Mouse (Mus musculus): Measurements from ENCODE around the gene Zfp428.
"Not testable (repeated sequence)": the region's sequence is repeated elsewhere in the genome, so short reads cannot be mapped to it uniquely, and the experiment has no call there.

Zfp428 gene

GRCm38 (mm10) chr7:24480986-24481473 is 25.8 kb upstream of the Zfp428 start:
- no peak for DNase-seq (ENCODE audit: low read depth, low spot score)

GRCm38 (mm10) chr7:24481474-24482207 is 25.2 kb upstream of the Zfp428 start, which contains the start of gene Cadm4:
TSS of gene Cadm4 (plus strand) at chr7:24482023.
- no peak for DNase-seq (ENCODE audit: low read depth, low spot score)

- no peak for DNase-seq (ENCODE audit: low read depth, low spot score)
Measured at GRCm38 (mm10) chr7:24482208-24483020, 24.4 kb upstream of the Zfp428 start.

GRCm38 (mm10) chr7:24483291-24483690 is 23.5 kb upstream of the Zfp428 start:
- DNase-seq (ENCODE audit: low read depth, low spot score): not testable (repeated sequence)

GRCm38 (mm10) chr7:24485481-24485880 is 21.3 kb upstream of the Zfp428 start:
- DNase-seq (ENCODE audit: low read depth, low spot score): no peak

GRCm38 (mm10) chr7:24486654-24487130 is 20.1 kb upstream of the Zfp428 start:
- no peak for DNase-seq (ENCODE audit: low read depth, low spot score)

- DNase-seq (ENCODE audit: low read depth, low spot score): no peak
Measured at GRCm38 (mm10) chr7:24487403-24487802, 19.4 kb upstream of the Zfp428 start.

- DNase-seq (ENCODE audit: low read depth, low spot score): no peak
Measured at GRCm38 (mm10) chr7:24488303-24488702, 18.5 kb upstream of the Zfp428 start.

GRCm38 (mm10) chr7:24499856-24500577 is 6.8 kb upstream of the Zfp428 start:
- no peak for DNase-seq (ENCODE audit: low read depth, low spot score)

GRCm38 (mm10) chr7:24500929-24501328 is 5.9 kb upstream of the Zfp428 start:
- no peak for DNase-seq (ENCODE audit: low read depth, low spot score)

GRCm38 (mm10) chr7:24501492-24501891 is 5.3 kb upstream of the Zfp428 start:
- DNase-seq (ENCODE audit: low read depth, low spot score): no peak

- no peak for DNase-seq (ENCODE audit: low read depth, low spot score)
Measured at GRCm38 (mm10) chr7:24504004-24504403, 2.8 kb upstream of the Zfp428 start.

- no peak for DNase-seq (ENCODE audit: low read depth, low spot score)
Measured at GRCm38 (mm10) chr7:24504868-24505267, 1.9 kb upstream of the Zfp428 start.

- no peak for DNase-seq (ENCODE audit: low read depth, low spot score)
Measured at GRCm38 (mm10) chr7:24505447-24506064, 1.2 kb upstream of the Zfp428 start.

GRCm38 (mm10) chr7:24506065-24506459 is 744 bp upstream of the Zfp428 start:
- DNase-seq (ENCODE audit: low read depth, low spot score): no peak

GRCm38 (mm10) chr7:24506476-24506837 is 349 bp upstream of the Zfp428 start:
- DNase-seq (ENCODE audit: low read depth, low spot score): peak; percentile 35

- no peak for DNase-seq (ENCODE audit: low read depth, low spot score)
Measured at GRCm38 (mm10) chr7:24507726-24508114, 914 bp downstream of the Zfp428 start.

- no peak for DNase-seq (ENCODE audit: low read depth, low spot score)
Measured at GRCm38 (mm10) chr7:24512355-24512754, 5.5 kb downstream of the Zfp428 start, which contains the start of gene AC161166.1. TSS of gene AC161166.1 (minus strand) at chr7:24512455.

- not testable (repeated sequence) for DNase-seq (ENCODE audit: low read depth, low spot score)
Measured at GRCm38 (mm10) chr7:24516319-24516718, 9.5 kb downstream of the Zfp428 start.

- no peak for DNase-seq (ENCODE audit: low read depth, low spot score)
Measured at GRCm38 (mm10) chr7:24517077-24517476, 10.3 kb downstream of the Zfp428 start.

- no peak for DNase-seq (ENCODE audit: low read depth, low spot score)
Measured at GRCm38 (mm10) chr7:24517654-24518053, 10.8 kb downstream of the Zfp428 start.

Measured in skeletal muscle tissue, adult 2 months (tissue).